Mouse (Mus musculus) heart, embryonic 15.5 days (tissue): ENCODE measurements around the gene Mboat7. TPM values are rescaled to one million over a fixed set of nuclear protein-coding genes. Genes with fewer than 3 reads are reported as not detected.
"Not testable (repeated sequence)": the region's sequence is repeated elsewhere in the genome, so short reads cannot be mapped to it uniquely, and the experiment has no call there.

Source experiments
- ATAC-seq: fragments of 200-750 bp; cut with Nextera tagmentation; replicated peaks from 2 replicates; pipeline ENCODE4 v1.8.0; 2017; ENCODE audit warnings: low read depth, moderate TSS enrichment; ENCODE audit not compliant: insufficient number of reproducible peaks, insufficient read depth, low FRiP score
- H3K27ac ChIP-seq: fragments of 300-500 bp; sonication (generic); 2 replicates; pipeline ENCODE4 v1.5.1; 2015; ENCODE audit warnings: mild to moderate bottlenecking, inconsistent platforms
- H3K27me3 ChIP-seq: fragments of 300-500 bp; sonication (generic); 2 replicates; pipeline ENCODE4 v1.6.1; 2015; ENCODE audit warnings: inconsistent platforms
- H3K36me3 ChIP-seq: fragments of 300-500 bp; sonication (generic); 2 replicates; pipeline ENCODE4 v1.6.1; 2015; ENCODE audit warnings: mild to moderate bottlenecking, inconsistent platforms
- H3K4me1 ChIP-seq: fragments of 300-500 bp; sonication (generic); replicated peaks from 2 replicates; pipeline ENCODE4 v1.6.1; 2015; ENCODE audit warnings: inconsistent platforms
- H3K4me2 ChIP-seq: fragments of 300-500 bp; sonication (generic); 2 replicates; pipeline ENCODE4 v1.6.1; 2015; ENCODE audit warnings: inconsistent platforms, mild to moderate bottlenecking, moderate library complexity
- H3K4me3 ChIP-seq: fragments of 300-500 bp; sonication (generic); 2 replicates; pipeline ENCODE4 v1.5.1; 2015; ENCODE audit warnings: mild to moderate bottlenecking, inconsistent platforms
- H3K9ac ChIP-seq: fragments of 300-500 bp; sonication (generic); 2 replicates; pipeline ENCODE4 v1.6.1; 2015; ENCODE audit warnings: mild to moderate bottlenecking, inconsistent platforms
- H3K9me3 ChIP-seq: fragments of 300-500 bp; sonication (generic); replicated peaks from 2 replicates; pipeline ENCODE4 v1.6.1; 2016; ENCODE audit warnings: inconsistent platforms
- WGBS: fragments of 180-500 bp; shearing (Covaris S2); methylation state at CpG from one replicate; pipeline ENCODE4 v1.1.7; 2015; ENCODE audit warnings: mixed read lengths; 5-methylcytosine and 5-hydroxymethylcytosine counted together
- polyA plus RNA-seq: library from polyadenylated mRNA; unstranded; fragments of >200 nt; fragmentation: Nextera tagmentation; extraction: Ambion mirVana; gene quantifications from 2 replicates; pipeline ENCODE4 v1.2.1, GENCODE M21; 2015

The Mboat7 gene
- polyA plus RNA-seq, 1 experiment from 2014 or later = 30.1 TPM

- H3K9me3 ChIP-seq = no peaks in the 10 kb centered on the region
- H3K27me3 ChIP-seq = no peaks in the 10 kb centered on the region
- peaks cover 19% of the 10 kb centered on the region for H3K36me3 ChIP-seq
- peaks cover 18% of the 10 kb centered on the region for H3K4me1 ChIP-seq
- peak overlapping the region; percentile 79; the same call in 1 of the 2 replicates for H3K4me3 ChIP-seq
- peak overlapping the region; percentile 26; the same call in 1 of the 2 replicates for H3K27ac ChIP-seq
- WGBS = 48% methylated on average over 11 of the region's 11 CpGs
- no peak for ATAC-seq
- peak overlapping the region; percentile 79 for H3K4me2 ChIP-seq
- H3K9ac ChIP-seq = no peak overlapping the region
Observed at GRCm38 (mm10) chr7:3706343-3706934, 13.1 kb upstream of the Mboat7 start.

- H3K4me3 ChIP-seq = peak overlapping the region; percentile 79
- H3K27ac ChIP-seq = peak overlapping the region; percentile 26; the same call in 1 of the 2 replicates
- H3K27me3 ChIP-seq = no peaks in the 10 kb centered on the region
- H3K36me3 ChIP-seq = peaks cover 23% of the 10 kb centered on the region
- H3K4me2 ChIP-seq = peak overlapping the region; percentile 79
- H3K9ac ChIP-seq = peak overlapping the region; percentile 76
- H3K9me3 ChIP-seq = no peaks in the 10 kb centered on the region
- WGBS = 29% methylated on average over 6 of the region's 6 CpGs
- no peak for ATAC-seq
- peaks cover 18% of the 10 kb centered on the region for H3K4me1 ChIP-seq
Observed at GRCm38 (mm10) chr7:3705911-3706310, 12.6 kb upstream of the Mboat7 start.

- Histone ChIP-seq H3K4me2 (peak overlapping the region; percentile 79), H3K9ac (peak overlapping the region; percentile 76), H3K4me1 (peaks cover 18% of the 10 kb centered on the region), H3K36me3 (peaks cover 25% of the 10 kb centered on the region), H3K27ac (peak overlapping the region; percentile 91; the same call in 1 of the 2 replicates), H3K4me3 (peak overlapping the region; percentile 79)
- WGBS = 7% methylated on average over 7 of the region's 7 CpGs
- ATAC-seq, H3K27me3 ChIP-seq, H3K9me3 ChIP-seq: not testable (repeated sequence)
Observed at GRCm38 (mm10) chr7:3705461-3705860, 12.1 kb upstream of the Mboat7 start.

- peaks cover 34% of the 10 kb centered on the region for H3K36me3 ChIP-seq
- H3K27ac ChIP-seq = peak overlapping the region; percentile 91
- no peaks in the 10 kb centered on the region for H3K27me3 ChIP-seq
- peak overlapping the region; percentile 76 for H3K9ac ChIP-seq
- H3K4me2 ChIP-seq = peak overlapping the region; percentile 79
- WGBS = 0% methylated on average over 20 of the region's 20 CpGs
- peak overlapping the region; percentile 79 for H3K4me3 ChIP-seq
- peaks cover 18% of the 10 kb centered on the region for H3K4me1 ChIP-seq
- ATAC-seq = peak; percentile 14; the same call in 1 of the 2 replicates
- H3K9me3 ChIP-seq = no peaks in the 10 kb centered on the region
Observed at GRCm38 (mm10) chr7:3704475-3704874, 11.2 kb upstream of the Mboat7 start.

GRCm38 (mm10) chr7:3703879-3704441 lies 10.6 kb upstream of the Mboat7 start, which contains the start of gene Rps9:
TSS of gene Rps9 (plus strand) at chr7:3703993.
- peaks cover 39% of the 10 kb centered on the region for H3K36me3 ChIP-seq
- 2% methylated on average over 42 of the region's 42 CpGs for WGBS
- H3K4me3 ChIP-seq = peak within 1 kb of the TSS; percentile 79
- ATAC-seq = peak; percentile 95
- H3K4me1 ChIP-seq = peaks cover 18% of the 10 kb centered on the region
- H3K9ac ChIP-seq = peak within 1 kb of the TSS; percentile 76
- H3K9me3 ChIP-seq = no peaks in the 10 kb centered on the region
- peak within 1 kb of the TSS; percentile 91 for H3K27ac ChIP-seq
- H3K27me3 ChIP-seq = no peaks in the 10 kb centered on the region
- H3K4me2 ChIP-seq = peak within 1 kb of the TSS; percentile 79

GRCm38 (mm10) chr7:3703148-3703878 lies 10.0 kb upstream of the Mboat7 start:
- no peak overlapping the region; the same call in 1 of the 2 replicates for H3K9ac ChIP-seq
- H3K9me3 ChIP-seq = no peaks in the 10 kb centered on the region
- peaks cover 18% of the 10 kb centered on the region for H3K4me1 ChIP-seq
- no peaks in the 10 kb centered on the region for H3K27me3 ChIP-seq
- peak overlapping the region; percentile 91 for H3K27ac ChIP-seq
- H3K36me3 ChIP-seq = peaks cover 46% of the 10 kb centered on the region
- peak overlapping the region; percentile 79 for H3K4me3 ChIP-seq
- peak overlapping the region; percentile 79 for H3K4me2 ChIP-seq
- 18% methylated on average over 6 of the region's 6 CpGs for whole genome bisulfite sequencing
- ATAC-seq = peak; percentile 25; the same call in 1 of the 2 replicates

GRCm38 (mm10) chr7:3698471-3698870 lies 5.1 kb upstream of the Mboat7 start:
- no peak for ATAC-seq
- Histone ChIP-seq H3K9ac (no peak overlapping the region), H3K4me3 (no peak overlapping the region), H3K4me1 (peaks cover 9% of the 10 kb centered on the region), H3K36me3 (peaks cover 49% of the 10 kb centered on the region), H3K9me3 (no peaks in the 10 kb centered on the region), H3K27me3 (no peaks in the 10 kb centered on the region), H3K4me2 (no peak overlapping the region), H3K27ac (no peak overlapping the region)
- 92% methylated on average over 6 of the region's 6 CpGs for WGBS

- H3K27me3 ChIP-seq, ATAC-seq, H3K9me3 ChIP-seq: not testable (repeated sequence)
- H3K36me3 ChIP-seq = peaks cover 37% of the 10 kb centered on the region
- peak overlapping the region; percentile 97 for H3K27ac ChIP-seq
- H3K4me1 ChIP-seq = peaks cover 21% of the 10 kb centered on the region
- peak overlapping the region; percentile 94 for H3K4me2 ChIP-seq
- 5% methylated on average over 9 of the region's 9 CpGs for WGBS
- peak overlapping the region; percentile 70 for H3K4me3 ChIP-seq
- peak overlapping the region; percentile 94 for H3K9ac ChIP-seq
Observed at GRCm38 (mm10) chr7:3694949-3695305, 1.6 kb upstream of the Mboat7 start.

- peak; percentile 60 for ATAC-seq
- Histone ChIP-seq H3K4me2 (peak overlapping the region; percentile 94), H3K4me1 (peaks cover 21% of the 10 kb centered on the region), H3K27me3 (no peaks in the 10 kb centered on the region), H3K9me3 (no peaks in the 10 kb centered on the region), H3K27ac (peak overlapping the region; percentile 97), H3K9ac (peak overlapping the region; percentile 94), H3K36me3 (peaks cover 32% of the 10 kb centered on the region), H3K4me3 (peak overlapping the region; percentile 70)
- under 1% methylated on average over 55 of the region's 55 CpGs for WGBS
Observed at GRCm38 (mm10) chr7:3694076-3694948, 989 bp upstream of the Mboat7 start.

GRCm38 (mm10) chr7:3693809-3694075 lies 419 bp upstream of the Mboat7 start:
- H3K4me1 ChIP-seq = peaks cover 21% of the 10 kb centered on the region
- H3K4me3 ChIP-seq = peak overlapping the region; percentile 70
- H3K27me3 ChIP-seq = no peaks in the 10 kb centered on the region
- peaks cover 26% of the 10 kb centered on the region for H3K36me3 ChIP-seq
- H3K9me3 ChIP-seq = no peaks in the 10 kb centered on the region
- peak overlapping the region; percentile 97 for H3K27ac ChIP-seq
- ATAC-seq = no peak
- peak overlapping the region; percentile 94 for H3K4me2 ChIP-seq
- under 1% methylated on average over 18 of the region's 18 CpGs for WGBS
- peak overlapping the region; percentile 94 for H3K9ac ChIP-seq
